Mouse (Mus musculus): ENCODE data around the gene Nfib. TPM values are rescaled to one million over a fixed set of nuclear protein-coding genes. Genes with fewer than 3 reads are reported as not detected.

Gene Nfib
- polyA plus RNA-seq, 1 experiment from 2014 or later: 52.8 TPM

DNA sequence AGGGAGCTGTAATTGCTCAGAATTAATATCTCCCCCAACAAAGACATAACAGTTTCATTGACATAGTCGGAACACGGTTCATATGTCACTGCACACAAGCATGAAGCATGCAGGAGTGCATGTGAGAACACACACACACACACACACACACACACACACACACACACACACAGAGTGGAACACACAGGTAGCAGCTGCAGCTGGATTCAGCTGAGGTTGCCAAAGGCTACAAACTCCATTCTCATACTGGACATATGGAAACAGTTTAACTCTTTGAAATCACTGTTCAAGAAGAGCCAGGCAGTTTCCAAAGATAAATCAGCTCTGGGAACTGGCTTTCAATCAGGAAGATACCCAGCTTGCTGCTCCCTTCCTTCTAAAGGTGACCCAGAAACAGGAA, 462 bp upstream of the Nfib start:
- H3K36me3 ChIP-seq (replicated peaks): no peaks in the 10 kb centered on the region
- no peak overlapping the region for H3K4me2 ChIP-seq
- no peaks in the 10 kb centered on the region for H3K27me3 ChIP-seq (replicated peaks)
- H3K4me1 ChIP-seq: peaks cover 21% of the 10 kb centered on the region
- H3K9me3 ChIP-seq: no peaks in the 10 kb centered on the region
- 38% methylated on average over 2 of the region's 2 CpGs for WGBS
- ATAC-seq (replicated peaks): 0 out of 2 replicates have a peak, but pooled peaks have one; percentile 5
- 0 out of 2 replicates have a peak overlapping the region, but pooled peaks have one; percentile 46 for H3K27ac ChIP-seq
- H3K4me3 ChIP-seq: no peak overlapping the region
- no peak overlapping the region for H3K9ac ChIP-seq

DNA sequence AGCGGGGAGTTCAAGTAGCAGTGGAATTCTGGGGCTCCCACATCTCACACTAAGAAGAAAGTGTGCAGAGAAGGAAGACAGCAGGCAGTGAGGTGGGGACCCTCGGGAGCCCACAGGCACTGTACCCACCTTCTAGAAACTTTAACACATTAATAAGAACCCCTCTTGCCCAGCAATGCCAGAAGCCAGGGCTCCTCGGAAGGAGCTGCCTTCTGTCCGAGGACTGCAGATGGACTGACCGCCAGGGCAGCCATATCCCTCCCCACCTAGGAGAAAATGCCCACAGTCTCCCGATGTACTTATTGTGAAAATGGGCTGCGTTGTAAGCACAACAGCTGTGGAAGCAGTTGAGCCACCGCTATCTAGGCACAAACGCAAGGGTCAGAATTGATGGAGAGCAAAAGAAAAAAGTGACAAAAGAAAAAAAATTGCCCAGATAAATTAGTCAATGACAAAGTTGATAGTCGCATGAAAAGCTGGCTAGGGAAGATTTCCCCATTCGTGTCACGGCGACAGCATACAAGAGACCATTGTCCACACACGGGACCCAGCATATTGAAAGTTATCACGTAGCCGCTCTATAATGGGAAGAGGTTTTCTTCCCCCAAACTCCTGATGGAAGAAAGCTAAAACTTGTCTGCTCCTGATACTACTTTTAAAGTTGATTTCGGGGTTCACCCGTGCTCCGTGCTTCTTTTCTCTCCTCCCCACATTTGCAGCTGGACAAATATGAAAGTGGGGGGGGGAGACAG, 1.3 kb downstream of the Nfib start:
- Histone ChIP-seq H3K4me2 (peak overlapping the region; percentile 28), H3K4me1 (peaks cover 21% of the 10 kb centered on the region), H3K9ac (no peak overlapping the region), H3K36me3 (replicated peaks) (no peaks in the 10 kb centered on the region), H3K4me3 (peak overlapping the region; percentile 8), H3K9me3 (no peaks in the 10 kb centered on the region), H3K27ac (peak overlapping the region; percentile 46), H3K27me3 (replicated peaks) (no peaks in the 10 kb centered on the region)
- 47% methylated on average over 19 of the region's 19 CpGs for WGBS
- no peak; the same call in 1 of the 2 replicates for ATAC-seq (replicated peaks)

DNA sequence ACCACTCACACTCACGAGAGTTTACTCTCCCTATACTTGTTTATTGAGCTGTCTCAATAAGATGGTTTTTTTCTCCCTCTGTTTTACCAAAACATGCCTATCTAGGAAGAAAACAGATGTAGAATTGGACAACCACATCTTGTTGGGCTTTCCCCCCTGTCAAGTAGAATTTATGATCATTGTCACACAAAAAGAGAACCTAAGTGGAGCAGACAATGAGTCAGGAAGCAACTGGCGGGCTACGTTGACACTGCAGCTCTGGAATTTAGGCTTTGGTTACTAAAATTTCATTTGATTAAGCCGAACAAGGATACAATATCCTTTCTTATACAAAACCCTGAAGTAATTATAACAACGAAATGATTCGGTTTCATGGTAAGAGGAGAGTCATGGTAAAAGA, 2.7 kb downstream of the Nfib start:
- peaks cover 21% of the 10 kb centered on the region for H3K4me1 ChIP-seq
- ATAC-seq (replicated peaks): no peak
- H3K9ac ChIP-seq: no peak overlapping the region
- WGBS: 69% methylated on average over 6 of the region's 6 CpGs
- no peak overlapping the region for H3K4me2 ChIP-seq
- no peaks in the 10 kb centered on the region for H3K27me3 ChIP-seq (replicated peaks)
- no peaks in the 10 kb centered on the region for H3K9me3 ChIP-seq
- H3K4me3 ChIP-seq: no peak overlapping the region
- H3K36me3 ChIP-seq (replicated peaks): no peaks in the 10 kb centered on the region
- no peak overlapping the region for H3K27ac ChIP-seq

DNA sequence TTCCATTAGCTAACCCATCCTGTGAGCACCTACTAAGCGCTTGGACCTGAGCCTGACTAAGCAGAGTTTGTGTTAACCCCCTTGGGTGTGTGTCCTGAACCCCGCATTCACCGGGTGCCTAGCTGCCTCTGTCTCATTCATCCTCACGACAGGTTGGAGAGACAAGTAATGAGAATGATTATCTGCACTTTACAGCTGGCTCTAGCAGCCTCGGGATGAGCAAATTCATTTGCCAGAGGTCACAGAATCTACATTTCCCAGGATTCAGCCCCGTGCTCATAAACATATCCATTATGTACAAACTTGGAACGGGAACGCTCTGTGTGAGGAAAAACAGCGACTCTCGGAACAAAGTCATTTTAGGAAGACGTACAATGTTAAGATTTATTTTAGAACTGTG, 6.0 kb downstream of the Nfib start:
- no peak overlapping the region for H3K9ac ChIP-seq
- no peak overlapping the region for H3K4me2 ChIP-seq
- H3K27me3 ChIP-seq (replicated peaks): no peaks in the 10 kb centered on the region
- no peaks in the 10 kb centered on the region for H3K9me3 ChIP-seq
- 58% methylated on average over 11 of the region's 11 CpGs for WGBS
- peak; percentile 66 for ATAC-seq (replicated peaks)
- H3K27ac ChIP-seq: peak overlapping the region; percentile 28; the same call in 1 of the 2 replicates
- H3K4me1 ChIP-seq: no peaks in the 10 kb centered on the region; the same call in 1 of the 2 replicates
- no peak overlapping the region for H3K4me3 ChIP-seq
- H3K36me3 ChIP-seq (replicated peaks): no peaks in the 10 kb centered on the region

DNA sequence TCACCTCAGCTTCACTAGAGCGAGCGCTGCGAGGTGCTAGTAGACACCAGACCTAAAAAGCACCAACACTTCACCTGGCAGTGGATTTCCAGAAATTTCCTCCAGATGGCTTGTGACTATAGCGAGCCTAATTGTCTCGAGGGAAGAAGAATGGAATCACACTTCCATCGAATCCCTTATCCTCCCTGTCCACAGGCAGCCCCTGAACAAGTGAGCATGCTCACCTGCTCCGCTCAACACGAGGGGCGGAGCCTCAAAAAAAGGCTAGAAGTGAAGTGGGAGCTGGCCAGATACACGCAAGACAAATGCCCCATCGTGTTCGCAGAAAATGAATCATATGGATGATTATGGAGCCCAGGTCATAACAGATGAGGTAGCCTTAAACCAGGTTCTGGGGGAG, 6.9 kb downstream of the Nfib start:
- Histone ChIP-seq H3K27me3 (replicated peaks) (no peaks in the 10 kb centered on the region), H3K4me2 (no peak overlapping the region), H3K9ac (no peak overlapping the region), H3K36me3 (replicated peaks) (no peaks in the 10 kb centered on the region), H3K4me1 (no peaks in the 10 kb centered on the region), H3K9me3 (no peaks in the 10 kb centered on the region), H3K4me3 (no peak overlapping the region), H3K27ac (no peak overlapping the region)
- ATAC-seq (replicated peaks): no peak
- WGBS: 91% methylated on average over 12 of the region's 12 CpGs

DNA sequence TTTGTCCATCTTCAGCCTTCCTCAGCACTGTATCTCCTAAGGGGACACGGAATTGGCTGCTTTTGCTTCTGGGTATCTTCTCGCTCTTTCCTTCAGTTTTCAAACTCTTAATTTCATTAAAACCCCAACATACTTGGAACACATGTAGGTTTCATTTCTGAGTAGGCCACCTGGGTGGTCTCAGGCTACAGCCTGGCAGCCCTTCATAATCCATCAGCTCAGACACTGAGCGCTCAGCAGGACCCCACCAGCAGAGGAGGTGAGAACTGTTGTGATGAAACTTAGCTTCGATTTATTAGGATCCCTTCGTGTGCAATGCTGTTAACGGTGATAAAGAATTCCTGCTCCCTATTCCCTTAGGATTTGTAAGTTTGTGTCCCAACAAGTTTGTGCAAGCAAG, 8.4 kb downstream of the Nfib start:
- H3K4me3 ChIP-seq: no peak overlapping the region
- H3K9me3 ChIP-seq: no peaks in the 10 kb centered on the region
- no peak for ATAC-seq (replicated peaks)
- H3K27ac ChIP-seq: no peak overlapping the region
- peaks cover 2% of the 10 kb centered on the region; the same call in 1 of the 2 replicates for H3K4me1 ChIP-seq
- H3K36me3 ChIP-seq (replicated peaks): no peaks in the 10 kb centered on the region
- H3K4me2 ChIP-seq: no peak overlapping the region
- WGBS: 61% methylated on average over 6 of the region's 6 CpGs
- H3K9ac ChIP-seq: no peak overlapping the region
- no peaks in the 10 kb centered on the region for H3K27me3 ChIP-seq (replicated peaks)

DNA sequence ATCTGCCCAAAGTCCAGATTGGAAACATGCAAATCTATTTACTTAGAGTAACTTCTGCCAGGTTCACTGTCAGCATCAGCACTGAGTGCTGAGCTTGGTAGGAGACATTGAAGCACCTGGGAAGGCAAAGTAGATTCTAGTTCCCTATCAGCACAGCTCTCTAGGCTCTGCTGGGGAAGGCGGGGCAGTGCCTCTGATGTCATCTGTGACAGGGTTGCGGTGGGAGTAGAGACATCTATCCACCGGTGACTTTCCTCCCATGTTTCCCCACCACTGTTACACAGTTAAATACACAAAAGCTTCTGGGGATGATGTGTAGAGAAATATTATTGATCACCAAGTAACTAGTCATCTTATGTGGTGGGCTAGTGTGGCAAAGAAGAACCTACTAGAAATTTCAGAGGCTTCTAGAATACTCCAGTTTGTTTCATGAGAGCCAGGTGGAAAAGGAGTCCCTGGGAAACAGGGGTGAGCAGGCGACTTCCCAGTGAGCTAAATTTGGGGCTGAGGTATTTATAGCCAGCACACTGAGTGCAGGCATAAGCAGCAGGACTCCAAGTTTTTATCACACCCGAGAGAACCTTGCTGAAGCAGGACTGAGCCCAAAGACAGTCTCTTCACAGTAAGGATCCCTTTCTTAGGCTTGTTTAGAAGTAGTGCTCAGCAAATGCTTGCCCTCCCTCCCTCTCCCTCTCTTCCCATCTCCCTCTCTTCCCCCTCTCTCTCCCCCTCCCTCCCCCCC, 9.6 kb downstream of the Nfib start:
- ATAC-seq (replicated peaks): no peak
- no peaks in the 10 kb centered on the region for H3K36me3 ChIP-seq (replicated peaks)
- peaks cover 13% of the 10 kb centered on the region for H3K4me1 ChIP-seq
- H3K9ac ChIP-seq: no peak overlapping the region
- 77% methylated on average over 5 of the region's 5 CpGs for WGBS
- no peaks in the 10 kb centered on the region for H3K9me3 ChIP-seq
- no peak overlapping the region for H3K27ac ChIP-seq
- no peaks in the 10 kb centered on the region for H3K27me3 ChIP-seq (replicated peaks)
- H3K4me3 ChIP-seq: no peak overlapping the region
- no peak overlapping the region for H3K4me2 ChIP-seq

DNA sequence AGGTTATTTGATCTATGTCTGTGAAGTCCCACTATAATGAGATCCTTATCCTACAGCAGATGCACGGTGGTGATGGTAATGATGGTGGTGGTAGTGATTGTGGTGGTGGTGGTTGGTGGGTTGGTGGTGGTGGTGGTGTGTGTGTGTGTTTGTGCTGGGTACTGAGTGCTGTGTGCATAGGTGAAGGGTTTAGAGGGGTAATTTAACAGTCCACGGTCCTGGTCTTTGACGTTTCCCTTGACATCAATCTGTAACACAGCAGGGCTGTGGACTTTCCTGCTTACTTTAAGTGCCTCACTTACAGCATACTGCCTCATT, 13.6 kb downstream of the Nfib start:
- WGBS: 49% methylated on average over 3 of the region's 3 CpGs
- Histone ChIP-seq H3K4me2 (0 out of 2 replicates have a peak overlapping the region, but pooled peaks have one; percentile 7), H3K27me3 (replicated peaks) (no peaks in the 10 kb centered on the region), H3K9me3 (no peaks in the 10 kb centered on the region), H3K9ac (no peak overlapping the region), H3K4me1 (peaks cover 13% of the 10 kb centered on the region), H3K4me3 (no peak overlapping the region), H3K36me3 (replicated peaks) (no peaks in the 10 kb centered on the region), H3K27ac (peak overlapping the region; percentile 68)
- ATAC-seq (replicated peaks): no peak

DNA sequence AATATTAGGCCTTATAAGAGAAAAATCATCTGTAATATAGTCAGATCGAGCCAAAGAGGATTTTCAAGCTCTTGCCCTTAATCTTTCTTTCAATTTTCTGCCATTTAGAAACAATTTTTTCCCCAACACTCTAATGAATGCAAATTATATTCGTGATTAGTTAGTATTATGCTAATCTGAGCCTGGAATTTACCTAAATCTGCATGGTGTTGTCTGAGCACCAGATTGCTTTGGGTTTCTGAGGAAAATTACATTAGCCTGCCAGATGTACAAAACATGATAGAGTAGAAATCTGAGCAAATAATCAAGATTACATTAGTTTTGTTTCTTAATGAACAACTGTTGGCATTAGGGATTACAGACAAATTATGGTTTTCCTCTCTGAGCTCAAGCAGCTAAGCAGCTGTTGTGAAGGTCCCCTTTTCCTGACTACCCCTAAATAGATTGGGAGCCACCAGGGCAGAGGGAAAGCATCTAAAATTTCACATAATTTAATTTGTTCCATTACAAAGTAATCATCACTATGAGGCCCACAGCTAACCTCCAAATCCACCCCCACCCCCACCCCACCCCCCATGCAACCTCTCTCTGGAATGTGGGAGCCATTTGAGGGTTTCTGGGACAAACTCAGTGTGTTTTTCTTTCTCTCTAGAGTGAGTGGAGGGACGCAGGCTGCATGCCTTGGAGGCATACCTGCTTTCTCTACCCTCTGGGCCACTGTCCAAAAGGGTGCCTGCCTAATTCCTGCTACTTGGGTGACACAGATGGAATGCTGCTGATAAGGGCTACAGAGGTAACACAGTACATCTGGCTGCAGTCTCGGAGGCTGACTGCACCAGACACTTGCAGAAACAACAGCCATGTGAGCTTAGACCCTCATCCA, 14.2 kb downstream of the Nfib start:
- WGBS: 32% methylated on average over 4 of the region's 4 CpGs
- Histone ChIP-seq H3K4me3 (no peak overlapping the region), H3K4me1 (peaks cover 13% of the 10 kb centered on the region), H3K4me2 (0 out of 2 replicates have a peak overlapping the region, but pooled peaks have one; percentile 7), H3K9me3 (no peaks in the 10 kb centered on the region), H3K27me3 (replicated peaks) (no peaks in the 10 kb centered on the region), H3K27ac (peak overlapping the region; percentile 68), H3K9ac (no peak overlapping the region), H3K36me3 (replicated peaks) (no peaks in the 10 kb centered on the region)
- peak; percentile 71 for ATAC-seq (replicated peaks)

DNA sequence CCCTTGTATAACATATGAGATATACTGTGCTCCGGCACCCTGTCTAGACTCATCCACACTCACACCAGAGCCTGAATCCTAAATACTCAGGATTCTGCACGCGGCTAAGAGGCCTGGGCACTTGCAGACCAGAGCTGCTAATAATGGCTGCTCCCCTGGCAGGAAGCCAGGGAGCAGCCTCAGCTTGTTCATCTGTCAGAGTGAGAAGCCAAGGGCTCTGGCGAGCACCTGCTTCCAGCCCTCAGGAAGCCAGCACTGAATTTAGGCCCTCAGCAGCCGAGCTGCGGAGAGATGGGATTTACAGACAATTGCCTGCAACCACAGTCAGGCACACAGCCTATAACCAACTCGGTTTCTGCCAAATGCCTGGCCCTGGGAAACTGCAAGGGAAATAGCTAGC, 15.3 kb downstream of the Nfib start:
- H3K9me3 ChIP-seq: no peaks in the 10 kb centered on the region
- no peak overlapping the region for H3K9ac ChIP-seq
- peak overlapping the region; percentile 55 for H3K27ac ChIP-seq
- H3K27me3 ChIP-seq (replicated peaks): no peaks in the 10 kb centered on the region
- H3K4me3 ChIP-seq: no peak overlapping the region
- WGBS: 29% methylated on average over 7 of the region's 7 CpGs
- ATAC-seq (replicated peaks): peak; percentile 83
- no peaks in the 10 kb centered on the region for H3K36me3 ChIP-seq (replicated peaks)
- H3K4me2 ChIP-seq: no peak overlapping the region
- peaks cover 13% of the 10 kb centered on the region for H3K4me1 ChIP-seq

DNA sequence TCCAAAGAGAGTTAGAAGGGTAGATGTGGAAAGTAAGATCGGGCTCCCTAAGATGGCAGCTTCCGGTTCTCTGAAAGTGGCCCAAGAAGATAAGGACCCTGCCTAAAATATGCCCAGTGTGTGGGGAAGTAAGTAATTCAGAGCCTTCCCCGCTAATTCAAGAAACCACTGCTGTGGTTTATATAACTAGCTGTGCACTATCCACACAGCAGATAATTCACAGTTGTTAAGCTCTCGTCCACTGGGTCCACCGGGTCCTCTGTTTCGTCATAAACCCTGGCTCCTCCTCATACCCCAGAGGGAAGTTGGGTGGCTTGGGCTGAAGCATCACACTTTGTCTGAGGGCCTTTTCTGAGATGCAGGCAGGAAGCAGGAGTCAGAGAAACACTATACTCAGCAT, 19.5 kb downstream of the Nfib start:
- H3K27me3 ChIP-seq (replicated peaks): no peaks in the 10 kb centered on the region
- no peak overlapping the region for H3K27ac ChIP-seq
- H3K4me1 ChIP-seq: peaks cover under 1% of the 10 kb centered on the region; the same call in 1 of the 2 replicates
- ATAC-seq (replicated peaks): no peak
- no peak overlapping the region for H3K4me2 ChIP-seq
- 95% methylated on average over 6 of the region's 6 CpGs for WGBS
- no peak overlapping the region for H3K4me3 ChIP-seq
- H3K9me3 ChIP-seq: no peaks in the 10 kb centered on the region
- no peaks in the 10 kb centered on the region for H3K36me3 ChIP-seq (replicated peaks)
- H3K9ac ChIP-seq: no peak overlapping the region

DNA sequence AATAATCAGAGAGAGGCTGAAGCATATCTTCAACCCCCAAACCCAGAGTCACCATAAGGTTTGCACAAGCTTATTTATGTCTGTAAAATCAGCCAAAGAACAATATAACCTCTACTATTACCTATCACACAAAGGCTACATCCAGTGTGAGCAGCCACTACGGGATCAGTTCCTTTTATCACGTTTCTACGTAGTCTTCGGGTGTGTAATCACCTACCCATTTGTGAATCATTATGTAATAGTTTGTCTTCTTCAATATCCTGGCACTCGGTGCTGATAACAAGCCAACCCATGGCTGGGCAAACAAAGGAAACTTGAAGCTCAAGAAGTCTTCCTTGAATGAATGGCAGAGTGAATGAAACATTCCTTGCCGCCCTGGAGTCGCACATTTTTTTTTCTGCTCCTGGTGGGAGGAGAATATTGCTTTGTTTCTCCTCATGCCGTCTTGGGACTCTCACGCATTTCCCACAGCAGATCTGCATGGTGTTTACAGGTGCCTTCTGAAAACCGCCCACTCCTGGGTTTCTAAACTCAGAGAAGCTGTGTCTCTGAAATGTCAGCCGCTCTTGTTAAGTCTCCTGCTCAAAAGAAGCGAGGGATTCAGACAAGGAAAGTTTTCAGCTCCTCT, 21.3 kb downstream of the Nfib start:
- Histone ChIP-seq H3K4me2 (no peak overlapping the region), H3K36me3 (replicated peaks) (no peaks in the 10 kb centered on the region), H3K4me3 (no peak overlapping the region), H3K27ac (no peak overlapping the region), H3K27me3 (replicated peaks) (no peaks in the 10 kb centered on the region), H3K9ac (no peak overlapping the region), H3K9me3 (no peaks in the 10 kb centered on the region), H3K4me1 (no peaks in the 10 kb centered on the region)
- no peak for ATAC-seq (replicated peaks)
- 70% methylated on average over 12 of the region's 12 CpGs for WGBS

Data from midbrain, embryonic 15.5 days (tissue).